Mouse (Mus musculus): ENCODE measurements around the gene Ak9.

GRCm38 (mm10) chr10:41280177-41280576, 23.6 kb upstream of the Ak9 start:
- TF ChIP-seq CTCF (IDR thresholded peaks at IDR 0.05; ENCODE audit: low read depth) (no peak), EP300 (IDR thresholded peaks at IDR 0.05; ENCODE audit: low read depth) (no peak)
